ENCODE assay signal across 24 mouse cellular contexts in genomic region chr1:128278563-128278962, GRCm38 (mm10). TPM values are rescaled to one million over a fixed set of nuclear protein-coding genes. Genes with fewer than 3 reads are reported as not detected.
"Had no signal": no experiment of that assay in that cellular context is flagged by ENCODE, and none has a peak within 500 bp of the region (broad histone marks: within the 10 kb centered on the region; RNA-seq: fewer than 3 reads in every experiment).

No protein-coding gene starts in this region.

- DNase-seq: gastrocnemius, adult 2 months; gastrocnemius, postnatal 10 days; gastrocnemius, postnatal 25 days; heart, postnatal 14 days; heart, postnatal 36 days; kidney, adult 18-20 months; kidney, adult 8-10 months; kidney, postnatal 10 days; kidney, postnatal 25 days; kidney, postnatal 4 days; liver; liver, embryonic 13.5 days had no signal

- H3K27ac ChIP-seq: gastrocnemius, adult 2 months; heart, embryonic 10.5 days; heart, embryonic 13.5 days; heart, embryonic 15.5 days; hindbrain, embryonic 13.5 days; hindbrain, embryonic 15.5 days; hindbrain, postnatal 0 days; left cerebral cortex, adult 2 months; limb, embryonic 10.5 days; limb, embryonic 12.5 days; liver, embryonic 13.5 days had no signal

- H3K4me1 ChIP-seq: heart, embryonic 10.5 days; heart, embryonic 13.5 days; heart, embryonic 15.5 days; hindbrain, embryonic 13.5 days; hindbrain, embryonic 15.5 days; limb, embryonic 10.5 days; limb, embryonic 12.5 days had no signal

- H3K9me3 ChIP-seq: heart, embryonic 10.5 days; heart, embryonic 15.5 days; hindbrain, embryonic 15.5 days; limb, embryonic 10.5 days; limb, embryonic 12.5 days; liver, embryonic 13.5 days had no signal

- H3K9ac ChIP-seq: heart, embryonic 13.5 days; heart, embryonic 15.5 days; hindbrain, embryonic 13.5 days; hindbrain, embryonic 15.5 days; limb, embryonic 12.5 days; liver, embryonic 13.5 days had no signal

- H3K27me3 ChIP-seq: heart, embryonic 13.5 days; heart, embryonic 15.5 days; hindbrain, embryonic 13.5 days; hindbrain, embryonic 15.5 days; limb, embryonic 12.5 days; liver, embryonic 13.5 days had no signal

- ATAC-seq: hindbrain, postnatal 0 days had no signal

- H3K4me2 ChIP-seq: heart, embryonic 13.5 days; heart, embryonic 15.5 days; hindbrain, embryonic 13.5 days; hindbrain, embryonic 15.5 days; limb, embryonic 12.5 days; liver, embryonic 11.5 days; liver, embryonic 13.5 days had no signal

- H3K4me3 ChIP-seq: gastrocnemius, adult 2 months; heart, embryonic 10.5 days; heart, embryonic 13.5 days; heart, embryonic 15.5 days; hindbrain, embryonic 13.5 days; hindbrain, embryonic 15.5 days; layer of hippocampus, adult 2 months; left cerebral cortex, adult 2 months; limb, embryonic 10.5 days; limb, embryonic 12.5 days; liver, embryonic 13.5 days had no signal

RNA-seq across cellular contexts. Expression of gene Lct, which starts 49.6 kb away (rescaled TPM):
- total RNA-seq: gastrocnemius, adult 2 months; gastrocnemius, postnatal 25 days; heart, adult 8-10 months; heart, postnatal 36 days had no signal
